Mouse (Mus musculus): ENCODE measurements at regions not wholly inside any gene's neighbourhood (a gene's known extent, or its start where the extent isn't known, plus 50 kb on each side); places are given as distances from the start of the nearest gene placed in this dataset.
A peak's percentile ranks its signal among the peaks of the same experiment; 100 is the strongest.

DNA sequence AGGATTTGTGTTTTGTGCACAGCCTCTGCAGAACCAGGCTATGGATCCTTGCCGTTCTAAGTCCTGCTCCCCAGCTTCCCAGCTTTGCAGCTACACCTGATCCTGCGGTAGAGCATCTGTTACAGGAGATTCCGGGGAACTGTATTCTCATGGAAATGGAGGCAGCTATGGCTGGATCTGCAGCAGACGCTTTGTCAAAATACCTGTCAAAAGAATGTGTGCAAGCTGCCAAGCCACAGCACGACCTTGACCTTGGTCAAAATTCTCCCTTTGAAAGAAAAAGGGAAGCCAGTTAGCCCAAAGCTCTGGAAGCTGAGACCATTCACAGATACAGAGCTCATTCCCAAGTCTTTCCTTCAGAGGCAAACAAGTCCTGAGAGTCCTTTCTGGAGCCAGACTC lies 255.3 kb downstream of the Med13l start:
- no peak overlapping the region for H3K27ac ChIP-seq
- TF ChIP-seq CTCF (conservative IDR thresholded peaks at IDR 0.05) = no peak
- H3K4me3 ChIP-seq = no peak overlapping the region
- no peak for DNase-seq (ENCODE audit: low spot score in 2 of 2)

GRCm38 (mm10) chr5:118818294-118818693 lies 257.8 kb downstream of the Med13l start:
- Histone ChIP-seq H3K4me3 (no peak overlapping the region), H3K27ac (no peak overlapping the region)
- no peak for TF ChIP-seq CTCF (conservative IDR thresholded peaks at IDR 0.05)
- no peak for DNase-seq (ENCODE audit: low spot score in 2 of 2)

- no peak for TF ChIP-seq CTCF (conservative IDR thresholded peaks at IDR 0.05)
- no peak for DNase-seq (ENCODE audit: low spot score in 2 of 2)
- H3K27ac ChIP-seq = no peak overlapping the region
- H3K4me3 ChIP-seq = no peak overlapping the region
These were observed 264.3 kb downstream of the Med13l start for GRCm38 (mm10) chr5:118824791-118825190.

- Histone ChIP-seq H3K27ac (no peak overlapping the region), H3K4me3 (no peak overlapping the region)
- no peak for DNase-seq (ENCODE audit: low spot score in 2 of 2)
- no peak for TF ChIP-seq CTCF (conservative IDR thresholded peaks at IDR 0.05)
These were observed 268.7 kb downstream of the Med13l start for GRCm38 (mm10) chr5:118829031-118829698.

- no peak overlapping the region for H3K27ac ChIP-seq
- no peak overlapping the region for H3K4me3 ChIP-seq
- DNase-seq (ENCODE audit: low spot score in 2 of 2) = no peak
- no peak for TF ChIP-seq CTCF (conservative IDR thresholded peaks at IDR 0.05)
These were observed 272.2 kb downstream of the Med13l start for GRCm38 (mm10) chr5:118832701-118833100.

DNA sequence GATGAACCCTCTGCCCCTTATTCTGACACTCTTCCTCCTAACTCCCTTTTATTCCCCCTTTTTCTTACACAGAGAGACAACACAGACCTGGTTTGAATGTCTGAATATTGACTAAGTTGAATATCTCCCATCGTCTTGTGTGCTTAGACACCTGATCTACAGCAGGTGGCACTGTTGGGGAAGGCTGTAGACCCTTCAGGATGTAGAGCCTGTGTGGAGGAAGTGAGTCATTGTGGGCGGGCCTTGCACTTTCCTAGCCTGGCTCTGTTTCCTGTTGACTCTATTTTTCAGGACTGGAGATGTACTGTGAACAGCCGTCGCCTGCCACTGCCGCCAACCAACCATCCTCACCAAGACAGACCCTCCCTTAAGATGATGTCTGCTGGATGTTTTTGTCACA lies 273.6 kb downstream of the Med13l start:
- no peak overlapping the region for H3K4me3 ChIP-seq
- TF ChIP-seq CTCF (conservative IDR thresholded peaks at IDR 0.05) = 0 out of 2 replicates have a peak, but pooled peaks have one; percentile 14
- DNase-seq (ENCODE audit: low spot score in 2 of 2) = no peak
- H3K27ac ChIP-seq = no peak overlapping the region

- no peak overlapping the region for H3K27ac ChIP-seq
- 0 out of 2 replicates have a peak, but pooled peaks have one; percentile 2 for TF ChIP-seq CTCF (conservative IDR thresholded peaks at IDR 0.05)
- no peak overlapping the region for H3K4me3 ChIP-seq
- DNase-seq (ENCODE audit: low spot score in 2 of 2) = no peak
These were observed 276.5 kb downstream of the Med13l start for GRCm38 (mm10) chr5:118837001-118837400.

DNA sequence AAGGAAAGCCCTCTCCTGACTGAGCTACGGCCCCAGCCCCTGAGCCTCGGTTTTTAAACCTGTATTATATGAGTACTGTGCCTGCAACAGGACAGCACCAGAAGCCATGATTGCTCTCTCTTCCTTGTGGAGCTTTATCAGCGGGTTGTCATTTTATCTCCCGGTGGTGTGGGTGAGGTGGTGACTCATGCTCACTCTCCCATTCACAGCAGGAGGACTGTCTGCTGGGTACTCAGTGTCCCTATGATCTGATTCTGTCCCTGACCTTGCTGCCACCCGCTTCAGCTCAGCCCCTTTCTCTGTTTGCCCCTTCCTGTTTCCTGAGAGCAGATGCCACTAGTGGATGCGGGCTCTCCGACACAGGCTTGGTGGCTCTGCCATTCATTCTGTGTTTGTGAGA lies 277.9 kb downstream of the Med13l start:
- Histone ChIP-seq H3K4me3 (no peak overlapping the region), H3K27ac (no peak overlapping the region)
- no peak for TF ChIP-seq CTCF (conservative IDR thresholded peaks at IDR 0.05)
- no peak for DNase-seq (ENCODE audit: low spot score in 2 of 2)

DNA sequence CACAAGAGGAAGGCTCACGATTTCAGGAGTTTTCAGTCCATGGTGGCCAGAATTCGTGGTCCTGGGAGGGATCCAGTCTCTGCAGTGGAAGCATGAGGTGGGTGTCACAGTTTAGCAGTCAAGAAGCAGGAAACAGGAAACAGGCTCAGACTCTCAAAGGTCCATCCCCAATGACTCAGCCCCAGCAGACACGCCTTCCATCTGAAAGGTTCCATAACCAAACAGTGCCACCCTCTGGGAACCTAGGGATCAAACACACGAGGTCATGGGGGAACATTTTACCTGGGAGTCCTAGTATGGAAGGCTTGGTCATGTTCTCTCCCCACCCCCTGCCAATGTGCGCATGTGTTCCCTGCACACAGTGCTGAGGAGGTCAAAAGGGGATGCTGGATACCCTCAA lies 279.4 kb downstream of the Med13l start:
- no peak for TF ChIP-seq CTCF (conservative IDR thresholded peaks at IDR 0.05)
- DNase-seq (ENCODE audit: low spot score in 2 of 2) = no peak
- no peak overlapping the region for H3K4me3 ChIP-seq
- H3K27ac ChIP-seq = no peak overlapping the region

DNA sequence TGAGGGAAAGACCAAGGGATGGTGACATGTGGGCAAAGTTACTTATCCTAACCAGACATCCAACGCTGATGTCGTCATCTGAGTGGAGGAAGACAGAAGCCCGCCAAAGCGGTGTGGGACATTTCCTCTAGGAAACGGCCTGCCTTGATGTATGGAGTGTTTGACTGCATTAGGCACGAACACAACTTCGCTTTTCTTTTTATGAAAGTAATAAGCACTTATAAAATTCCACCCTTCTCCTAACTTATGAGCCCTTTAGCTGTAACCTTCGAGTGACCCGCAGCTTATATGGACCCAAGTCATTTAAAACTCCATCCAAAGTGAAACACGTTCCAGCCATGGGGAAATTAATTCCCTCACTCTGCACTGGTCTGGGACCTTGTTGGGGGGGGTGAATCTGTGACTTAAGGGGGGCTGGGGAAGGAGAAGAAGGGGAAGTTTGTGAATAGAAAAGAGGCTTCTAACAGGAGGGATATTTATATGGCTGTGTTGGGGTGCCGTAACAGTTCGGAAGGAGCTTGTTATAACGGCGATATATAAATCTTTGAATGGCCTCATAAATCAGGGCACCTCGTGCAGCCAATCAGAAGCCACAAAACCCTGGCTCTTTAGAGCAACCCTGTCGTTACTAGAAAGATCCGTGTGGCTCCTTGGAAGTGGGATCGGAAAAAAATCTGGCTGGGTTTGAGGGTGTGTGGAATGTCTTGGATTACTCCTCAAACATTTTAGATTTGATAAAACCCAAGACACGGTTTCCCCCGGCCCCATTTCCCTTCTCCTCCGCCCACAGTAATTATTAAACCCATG lies 280.9 kb downstream of the Med13l start:
- no peak overlapping the region for H3K27ac ChIP-seq
- H3K4me3 ChIP-seq = no peak overlapping the region
- no peak for TF ChIP-seq CTCF (conservative IDR thresholded peaks at IDR 0.05)
- no peak for DNase-seq (ENCODE audit: low spot score in 2 of 2)

DNA sequence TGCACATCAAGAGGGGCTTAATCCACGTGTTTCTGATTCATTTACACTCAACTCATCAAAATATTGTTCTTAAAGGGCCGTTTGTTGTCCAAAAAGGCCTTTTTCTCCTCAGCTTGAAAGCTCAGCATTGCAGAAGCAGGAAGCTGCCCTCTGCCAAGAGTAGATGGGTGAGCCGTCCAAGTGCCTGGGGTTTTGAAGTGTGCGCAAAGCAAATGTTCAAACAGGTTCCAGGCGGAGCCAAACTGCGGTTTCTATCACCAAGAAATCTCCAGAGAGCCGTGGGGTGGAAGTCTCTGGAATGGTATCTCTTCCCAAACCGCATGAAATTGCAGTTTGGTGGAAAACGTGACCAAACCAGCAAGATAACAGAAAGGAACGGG lies 281.5 kb downstream of the Med13l start:
- H3K27ac ChIP-seq = no peak overlapping the region
- no peak for TF ChIP-seq CTCF (conservative IDR thresholded peaks at IDR 0.05)
- H3K4me3 ChIP-seq = no peak overlapping the region
- DNase-seq (ENCODE audit: low spot score in 2 of 2) = no peak

DNA sequence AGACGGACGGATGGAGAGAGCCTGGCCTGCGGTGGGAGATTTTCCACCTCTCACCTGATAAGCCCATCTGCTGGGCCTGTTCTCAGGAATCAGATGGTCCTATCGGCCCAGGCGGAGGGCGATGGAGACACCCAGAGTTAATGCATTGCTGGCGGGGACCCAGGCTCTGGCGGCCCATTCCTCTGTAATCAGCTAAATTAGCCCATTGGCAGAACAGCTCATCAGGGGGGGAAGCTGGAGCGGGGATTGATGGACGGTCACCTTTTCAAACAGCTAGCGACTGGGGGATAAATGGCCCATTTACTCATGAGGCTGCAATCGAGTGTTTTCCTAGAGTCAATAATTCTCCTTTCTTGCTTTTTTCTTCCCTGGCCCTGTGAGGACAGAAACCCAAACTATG lies 296.5 kb downstream of the Med13l start:
- no peak for TF ChIP-seq CTCF (conservative IDR thresholded peaks at IDR 0.05)
- DNase-seq (ENCODE audit: low spot score in 2 of 2) = no peak

DNA sequence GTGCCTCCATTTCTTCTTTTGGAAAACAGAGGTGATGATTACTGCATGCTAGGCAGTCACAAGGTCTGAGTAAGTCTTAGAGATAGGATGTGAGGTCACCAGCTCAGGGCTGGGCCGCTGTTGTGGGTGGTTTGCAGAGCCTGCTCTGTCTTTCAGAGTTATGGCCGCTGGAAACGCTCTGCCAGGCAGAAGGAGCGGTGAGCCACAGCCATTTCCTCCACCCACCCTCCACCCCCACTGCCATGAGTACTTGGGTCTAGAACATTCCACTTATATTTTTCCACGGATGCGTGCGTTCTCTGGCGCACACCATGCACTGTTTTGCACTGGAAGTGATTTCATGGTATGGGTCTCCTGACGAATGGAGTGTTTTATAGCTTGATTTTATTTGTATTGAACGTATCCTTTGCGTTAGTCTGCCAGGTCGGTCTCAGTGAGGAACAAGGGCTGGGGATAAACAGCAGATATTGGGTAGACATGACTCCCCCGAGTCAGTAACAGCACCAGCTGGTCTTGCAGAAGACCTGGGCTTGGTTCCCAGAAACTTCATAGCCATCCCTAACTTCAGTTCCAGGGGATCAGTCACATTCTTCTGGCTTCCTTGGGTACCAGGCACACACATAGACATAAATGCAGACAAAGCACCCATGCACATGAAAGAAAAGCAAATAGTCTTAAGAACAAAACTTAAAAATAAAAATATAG lies 300.8 kb downstream of the Med13l start:
- Histone ChIP-seq H3K27ac (no peak overlapping the region), H3K4me3 (no peak overlapping the region)
- TF ChIP-seq CTCF (conservative IDR thresholded peaks at IDR 0.05) = no peak
- DNase-seq (ENCODE audit: low spot score in 2 of 2) = peak; percentile 16 to 23

More for the DNA sequence above, 296.5 kb downstream of the Med13l start:
- Histone ChIP-seq H3K4me3 (no peak overlapping the region), H3K27ac (no peak overlapping the region)

Data from layer of hippocampus, adult 2 months (tissue).